Mouse (Mus musculus): Measurements from ENCODE around the gene Col6a6. TPM values are rescaled to one million over a fixed set of nuclear protein-coding genes. Genes with fewer than 3 reads are reported as not detected.
"Not testable (repeated sequence)": the region's sequence is repeated elsewhere in the genome, so short reads cannot be mapped to it uniquely, and the experiment has no call there.

Gene Col6a6
- total RNA-seq, 2 experiments from 2014 or later, result 14.2 to 15.5 TPM

DNA sequence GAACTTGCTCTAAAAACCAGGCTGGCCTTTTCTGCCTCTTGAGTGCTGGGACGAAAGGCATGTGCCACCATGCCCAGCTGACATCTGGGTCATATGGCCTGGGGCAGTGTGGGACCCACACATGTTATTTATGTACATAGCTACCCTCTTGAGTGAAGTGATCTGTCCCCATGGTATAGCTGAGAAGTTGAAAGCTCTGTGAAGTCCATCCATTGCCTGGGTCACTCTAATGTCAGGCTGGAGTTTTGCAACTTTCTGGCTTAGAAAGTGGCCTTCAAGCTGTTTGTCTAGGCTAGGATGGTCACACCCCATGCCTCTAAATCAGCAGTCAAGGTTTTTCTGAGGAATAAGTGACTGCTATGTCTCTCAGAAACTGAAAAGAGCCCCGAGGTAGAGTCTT, 155.9 kb downstream of the Col6a6 start:
- DNase-seq (ENCODE audit: low spot score in 2 of 2), result no peak

DNA sequence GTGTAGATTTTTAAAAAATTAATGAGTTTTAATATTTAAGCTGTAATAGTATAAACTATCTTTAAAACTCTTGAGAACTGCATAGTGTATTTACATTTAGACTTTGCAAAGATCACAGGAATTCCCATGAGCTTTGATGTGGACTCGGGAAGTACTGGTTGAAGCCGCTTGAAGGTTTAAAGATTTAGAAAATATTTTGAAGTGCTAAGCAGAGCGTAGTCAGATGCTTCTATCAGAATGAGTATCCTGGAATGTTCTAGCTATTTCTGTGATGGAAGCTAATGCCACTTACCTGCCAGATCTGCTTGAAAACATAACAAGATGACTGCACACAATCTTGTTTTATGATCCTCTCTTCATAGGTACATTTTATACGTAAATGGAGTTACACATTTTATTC, 157.0 kb downstream of the Col6a6 start:
- no peak for DNase-seq (ENCODE audit: low spot score in 2 of 2)

DNA sequence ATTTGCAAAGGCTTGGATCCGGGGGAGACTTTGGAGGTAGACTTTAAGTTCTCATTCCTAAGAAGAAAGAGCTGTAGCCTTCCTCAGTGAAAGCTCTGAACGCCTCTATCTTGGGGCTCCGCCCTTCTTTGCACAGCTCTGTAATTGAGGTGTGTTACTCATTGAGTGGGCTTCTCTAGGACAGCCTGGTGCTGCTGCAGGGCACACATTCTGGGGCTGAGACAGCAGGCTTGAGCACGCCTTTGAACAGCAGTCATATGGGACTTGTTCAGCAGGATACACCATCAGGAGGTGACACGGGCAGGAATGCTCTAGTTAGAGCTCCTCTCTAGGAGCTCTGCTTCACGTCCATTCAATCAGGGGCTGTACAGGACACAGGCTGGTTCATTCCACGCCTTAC, 162.7 kb downstream of the Col6a6 start:
- no peak for DNase-seq (ENCODE audit: low spot score in 2 of 2)

DNA sequence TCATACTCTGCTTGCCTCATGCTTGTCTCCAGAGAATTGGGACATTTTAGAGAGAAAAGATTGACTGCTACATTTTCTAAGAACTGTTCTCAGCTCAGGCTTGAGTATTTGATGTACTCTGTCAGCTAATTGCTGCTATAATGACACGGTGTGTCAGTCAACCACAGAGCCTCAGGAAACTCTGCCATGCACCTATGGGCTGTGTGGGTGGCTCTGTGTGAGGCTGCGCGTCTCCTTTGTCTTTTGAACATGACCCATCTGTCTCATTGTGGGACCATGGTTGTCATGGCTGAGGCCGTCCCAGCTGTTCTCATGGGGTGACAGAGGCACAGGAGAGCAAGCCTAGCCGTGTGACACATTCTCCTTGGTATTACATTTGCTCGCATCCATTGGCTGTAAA, 168.1 kb downstream of the Col6a6 start:
- no peak for DNase-seq (ENCODE audit: low spot score in 2 of 2)

DNA sequence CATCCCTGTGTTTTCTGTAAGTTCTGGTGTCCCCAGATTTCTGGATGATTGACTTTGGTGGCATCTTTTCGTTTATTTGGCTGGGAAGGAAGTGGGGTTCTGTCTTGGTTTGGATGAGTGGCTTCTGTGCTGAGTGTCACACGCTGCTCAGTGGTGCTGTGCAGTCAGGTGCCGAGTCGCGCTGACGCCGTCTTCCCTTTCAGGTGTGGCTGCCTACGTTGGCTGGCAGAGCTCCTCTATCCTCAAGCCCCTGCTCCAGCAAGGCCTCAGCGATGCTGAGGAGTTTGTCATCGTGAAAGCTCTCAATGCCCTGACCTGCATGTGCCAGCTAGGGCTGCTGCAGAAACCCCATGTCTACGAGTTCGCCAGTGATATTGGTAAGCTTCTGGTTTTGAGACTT, 169.7 kb downstream of the Col6a6 start:
- DNase-seq (ENCODE audit: low spot score in 2 of 2), result no peak

DNA sequence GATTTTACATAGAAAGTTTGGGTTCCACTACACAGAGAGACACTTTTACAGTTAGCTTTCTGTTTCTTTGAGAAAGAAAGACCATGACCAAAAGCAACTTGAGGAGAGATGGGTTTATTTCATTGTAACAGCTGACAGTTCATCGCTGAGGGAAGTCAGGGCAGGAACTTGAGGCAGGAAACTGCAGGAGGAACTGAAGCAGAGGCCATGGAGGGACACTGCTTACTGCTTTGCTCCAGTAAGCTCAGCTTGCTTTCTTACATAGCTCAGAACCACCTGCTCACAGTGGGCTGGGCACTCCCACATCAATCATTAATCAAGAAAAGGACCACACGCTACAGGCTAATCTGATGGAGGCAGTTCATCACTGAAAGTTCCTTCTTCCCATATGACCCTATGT, 171.8 kb downstream of the Col6a6 start:
- DNase-seq (ENCODE audit: low spot score in 2 of 2), result no peak

DNA sequence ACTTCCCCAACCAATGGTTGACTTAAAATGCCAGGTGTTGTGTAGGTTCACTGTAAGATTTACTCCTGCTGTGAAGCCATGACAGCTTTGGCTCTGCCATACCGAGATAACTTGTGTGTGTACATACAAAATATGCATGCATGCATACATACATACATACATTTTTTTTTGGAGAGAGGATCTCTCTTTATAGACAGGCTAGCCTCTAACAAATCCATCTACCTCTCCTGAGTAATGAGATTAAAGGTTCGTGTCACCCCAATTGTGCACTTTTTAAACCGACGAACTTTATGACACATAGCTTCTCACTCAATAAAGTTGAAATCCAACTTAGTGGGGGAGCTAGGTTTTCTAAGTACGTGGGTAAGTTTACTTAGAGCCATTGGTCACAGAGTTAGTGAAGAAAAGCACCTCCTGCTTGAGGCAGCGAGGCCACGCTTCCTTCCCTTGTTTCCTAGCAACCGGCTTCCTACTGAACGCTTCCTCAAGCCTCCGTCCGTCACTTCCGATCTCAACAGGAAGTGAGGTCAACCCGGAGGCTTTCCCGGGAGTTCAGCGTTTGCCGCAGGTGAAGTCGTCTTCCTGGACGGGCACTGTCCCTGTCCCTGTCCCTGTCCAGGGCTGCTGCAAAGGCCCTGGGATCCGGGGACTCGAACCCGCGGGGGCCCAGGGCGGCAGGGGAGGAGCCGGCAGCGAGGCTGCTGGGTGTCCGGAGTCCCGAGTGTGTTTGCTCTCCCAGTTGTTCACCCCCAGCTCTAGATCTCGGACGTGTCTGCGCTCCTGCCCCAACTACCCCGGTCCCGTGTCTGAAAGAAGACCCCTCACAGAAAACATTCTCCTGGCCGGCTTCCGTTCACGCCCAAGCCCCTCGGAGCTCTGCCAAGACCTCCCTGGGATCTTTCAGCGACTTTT, 185.2 kb downstream of the Col6a6 start, which contains the start of gene Pik3r4:
TSS of gene Pik3r4 (plus strand) at position 519 of the 912 bp plus-strand sequence.
- DNase-seq (ENCODE audit: low spot score in 2 of 2), result peak; percentile 32 to 60

DNA sequence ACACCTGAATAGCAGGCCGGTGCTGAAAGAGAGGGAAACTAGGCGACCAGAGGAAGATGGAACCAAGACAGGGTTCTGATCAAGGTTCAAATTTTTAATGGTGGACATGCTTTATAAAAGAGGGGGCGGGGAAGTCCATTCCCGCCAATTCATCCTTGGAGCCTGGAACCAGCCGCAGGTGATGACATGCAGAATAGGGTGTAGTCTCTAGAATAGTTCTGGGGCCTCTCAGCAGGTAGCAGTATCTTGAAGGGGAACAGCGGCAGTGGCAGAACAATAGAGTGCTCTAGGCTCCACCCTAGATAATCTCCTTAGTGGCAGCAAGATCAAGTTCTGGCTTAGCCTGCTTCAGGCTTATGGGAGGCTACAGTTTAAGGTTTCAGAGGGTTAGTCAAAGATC, 186.6 kb downstream of the Col6a6 start:
- DNase-seq (ENCODE audit: low spot score in 2 of 2), result not testable (repeated sequence)

Other genes starting within 250 kb of the Col6a6 start
- gene Pik3r4, start 185.2 kb downstream of the Col6a6 start, total RNA-seq (2021), result 10 to 100 TPM; 43.9 to 45.6 TPM
- gene Col6a5, start 132.5 kb upstream of the Col6a6 start, total RNA-seq (2021), result 1 to 10 TPM; 5.5 to 6.4 TPM